Mouse (Mus musculus) NIH3T3 (cell line): Measurements from ENCODE around the gene Rnf169.

ENCODE experiments used
- DNase-seq: peaks from one replicate; pipeline ENCODE4 v3.0.0-alpha.2; 2012; ENCODE audit warnings: low read depth

Rnf169 gene

DNA sequence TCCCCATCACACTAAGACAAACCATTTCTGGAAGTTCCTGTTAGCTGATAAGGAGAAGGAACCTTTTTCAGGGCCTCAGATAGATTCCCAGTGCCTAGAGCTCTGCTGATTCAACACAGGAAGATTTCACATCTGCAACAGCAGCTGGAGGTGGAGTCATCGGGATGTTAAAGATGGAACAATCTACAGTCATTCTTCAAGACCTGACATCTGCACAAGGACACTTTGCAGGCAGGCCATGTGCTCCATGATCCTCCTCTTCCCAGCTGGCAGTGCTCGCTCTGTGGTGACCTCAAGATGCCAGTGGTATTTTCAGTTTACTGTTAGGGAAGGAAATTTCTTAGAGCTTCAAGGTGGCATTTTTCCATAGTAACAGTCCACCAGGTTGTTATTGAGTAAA is 87.9 kb downstream of the Rnf169 start:
- no peak for DNase-seq

DNA sequence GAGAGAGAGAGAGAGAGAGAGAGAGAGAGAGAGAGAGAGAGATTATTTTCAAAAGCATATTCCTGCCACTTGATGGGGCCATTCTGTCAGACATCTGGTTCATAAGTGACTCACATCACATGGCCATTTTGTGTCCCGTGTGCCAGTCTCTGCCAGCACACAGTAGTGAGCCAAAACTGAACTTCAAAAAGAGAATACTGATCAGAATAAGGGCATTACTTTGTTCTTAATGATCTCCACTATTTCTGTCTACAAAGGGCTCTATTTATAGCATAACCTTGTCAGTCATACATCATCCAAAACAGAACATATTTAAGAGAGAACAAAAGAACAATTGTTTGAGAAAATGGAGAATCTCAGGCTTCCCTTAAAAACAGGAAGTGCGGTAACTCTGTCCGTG is 88.8 kb downstream of the Rnf169 start:
- DNase-seq, result peak; percentile 46

GRCm38 (mm10) chr7:99890168-99890755 is 90.0 kb downstream of the Rnf169 start:
- no peak for DNase-seq

- DNase-seq, result no peak
Measured at GRCm38 (mm10) chr7:99889175-99889880, 90.9 kb downstream of the Rnf169 start.

- no peak for DNase-seq
Measured at GRCm38 (mm10) chr7:99887743-99888142, 92.5 kb downstream of the Rnf169 start.

- no peak for DNase-seq
Measured at GRCm38 (mm10) chr7:99887230-99887735, 93.0 kb downstream of the Rnf169 start.

GRCm38 (mm10) chr7:99878254-99878653 is 102.0 kb downstream of the Rnf169 start:
- no peak for DNase-seq

- DNase-seq, result peak; percentile 93
Measured at GRCm38 (mm10) chr7:99876345-99876744, 103.9 kb downstream of the Rnf169 start.

- no peak for DNase-seq
Measured at GRCm38 (mm10) chr7:99875891-99876290, 104.4 kb downstream of the Rnf169 start.

DNA sequence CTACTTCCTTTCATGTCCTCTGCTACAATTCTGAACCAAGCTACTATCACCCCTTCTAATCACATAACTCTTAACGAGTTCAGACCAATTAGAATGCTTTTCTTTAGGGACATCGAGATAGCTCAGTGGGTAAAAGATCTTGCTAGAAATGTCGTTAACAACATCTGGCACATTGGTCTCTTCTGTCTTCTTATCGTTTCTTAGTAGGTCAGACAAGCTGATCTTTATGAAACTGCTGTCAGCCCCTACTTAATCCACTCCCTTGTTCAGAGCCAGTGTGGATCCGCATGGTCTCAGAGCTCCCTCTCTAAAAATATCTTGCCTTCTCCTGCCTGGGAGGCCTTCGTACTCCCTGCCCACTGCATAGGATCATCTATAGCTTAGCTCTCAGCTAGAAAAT is 106.3 kb downstream of the Rnf169 start:
- DNase-seq, result no peak
